Mouse (Mus musculus) liver, adult 2 months (tissue): ENCODE measurements around the gene Erbb3. TPM values are rescaled to one million over a fixed set of nuclear protein-coding genes. Genes with fewer than 3 reads are reported as not detected.
A peak's percentile ranks its signal among the peaks of the same experiment; 100 is the strongest.

Experiments used
- DNase-seq: peaks from one replicate; pipeline ENCODE4 v3.0.0-alpha.2; 2011; ENCODE audit warnings: low read depth, low spot score; ENCODE audit errors: extremely low read depth
- H3K27ac ChIP-seq: fragments of 200-500 bp; replicated peaks from 2 replicates; pipeline ENCODE4 v1.5.1; 2012; ENCODE audit warnings: low read depth, mild to moderate bottlenecking, control low read depth, inconsistent platforms, low read length; ENCODE audit not compliant: insufficient read depth
- H3K27me3 ChIP-seq: fragments of 200-500 bp; 2 replicates; pipeline ENCODE4 v1.6.1; 2012; ENCODE audit warnings: mild to moderate bottlenecking, moderate library complexity, low read length, inconsistent platforms; ENCODE audit not compliant: control insufficient read depth, insufficient read depth
- H3K36me3 ChIP-seq: fragments of 200-500 bp; 2 replicates; pipeline ENCODE4 v1.6.1; 2012; ENCODE audit warnings: low read length, inconsistent platforms; ENCODE audit not compliant: control insufficient read depth, insufficient read depth
- H3K4me1 ChIP-seq: fragments of 200-500 bp; 2 replicates; pipeline ENCODE4 v1.6.1; 2011; ENCODE audit warnings: low read length; ENCODE audit not compliant: control insufficient read depth, insufficient read depth
- H3K4me3 ChIP-seq: fragments of 200-500 bp; 2 replicates; pipeline ENCODE4 v1.5.1; 2011; ENCODE audit warnings: low read depth, mild to moderate bottlenecking, control low read depth, low read length, moderate library complexity; ENCODE audit not compliant: insufficient read depth
- H3K79me2 ChIP-seq: fragments of 200-500 bp; 2 replicates; pipeline ENCODE4 v1.6.1; 2012; ENCODE audit warnings: inconsistent platforms, mild to moderate bottlenecking, low read length, moderate library complexity; ENCODE audit not compliant: control insufficient read depth, insufficient read depth
- H3K9ac ChIP-seq: fragments of 200-500 bp; 2 replicates; pipeline ENCODE4 v1.6.1; 2012; ENCODE audit warnings: low read depth, mild to moderate bottlenecking, control low read depth, inconsistent platforms, low read length
- CTCF ChIP-seq: fragments of 200-500 bp; IDR thresholded peaks from 2 replicates; pipeline ENCODE4 v1.5.1; 2011; ENCODE audit warnings: low read depth, low read length, control low read depth
- POLR2A ChIP-seq: fragments of 200-500 bp; IDR thresholded peaks from 2 replicates; pipeline ENCODE4 v1.6.1; 2011; ENCODE audit warnings: low read length, control low read depth; ENCODE audit not compliant: insufficient read depth; ENCODE audit errors: extremely low read depth
- WGBS: fragments of 180-500 bp; shearing (Covaris S2); methylation state at CpG from one replicate; pipeline ENCODE4 v1.1.7; 2018; 5-methylcytosine and 5-hydroxymethylcytosine counted together
- polyA plus RNA-seq: library from polyadenylated mRNA; depleted of rRNA; stranded (reverse); fragments of >200 nt; gene quantifications from 2 replicates; pipeline ENCODE4 v1.2.3, GENCODE M21; 2012; rRNA removed
- total RNA-seq: library from RNA; depleted of rRNA; stranded (reverse); fragments of >200 nt; gene quantifications from 2 replicates; pipeline ENCODE4 v1.2.3, GENCODE M21; 2014; rRNA removed

Erbb3 gene
- total and polyA plus RNA-seq, 2 experiments: 37.9 to 92.9 TPM

DNA sequence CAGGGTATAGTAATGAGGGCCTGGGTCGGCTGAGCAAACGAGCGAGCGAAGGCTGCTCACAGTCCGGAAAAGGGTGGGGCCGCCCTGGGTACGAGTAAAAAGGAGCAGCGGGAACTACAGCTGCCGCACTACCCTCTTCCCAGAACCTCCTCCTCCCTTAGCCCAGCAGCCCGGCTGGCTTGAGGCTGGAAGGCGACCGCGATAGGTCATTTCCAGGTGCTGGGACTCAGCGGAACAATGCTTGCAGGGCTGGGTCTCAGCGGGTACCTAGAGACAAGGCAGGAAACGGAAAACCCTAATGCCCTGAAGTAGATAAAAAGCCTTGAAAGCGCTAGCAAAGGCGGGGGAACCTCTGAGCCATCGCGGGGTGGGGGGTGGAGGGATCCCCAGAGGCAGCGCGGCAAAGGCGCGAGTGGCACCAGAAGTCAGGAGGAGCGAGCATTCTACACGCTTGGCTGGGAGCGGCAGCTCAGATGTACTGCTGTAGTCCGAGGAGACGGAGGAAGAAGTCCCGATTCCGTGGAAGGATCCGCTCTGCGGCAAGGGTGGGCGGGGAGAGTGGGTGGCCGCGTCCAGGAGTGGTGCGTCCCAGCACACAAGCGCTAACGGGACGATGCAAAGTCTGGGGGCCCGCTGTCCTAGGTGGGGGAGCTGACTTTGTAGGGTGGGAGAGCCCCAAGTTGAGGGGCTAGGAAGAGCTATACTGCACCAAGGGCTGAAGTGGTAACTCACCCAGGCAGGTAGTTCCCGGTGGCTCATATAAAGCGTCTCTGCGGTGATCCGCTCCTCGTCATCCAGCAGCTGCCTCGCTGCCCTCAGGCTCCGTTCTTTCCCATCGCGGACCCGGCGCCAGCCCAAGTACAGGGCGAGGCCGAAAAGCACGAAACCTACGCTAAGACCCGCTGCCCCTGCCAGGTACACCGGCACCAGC, 64.5 kb downstream of the Erbb3 start:
- Histone ChIP-seq H3K36me3 (no peaks in the 10 kb centered on the region), H3K79me2 (no peaks in the 10 kb centered on the region)

DNA sequence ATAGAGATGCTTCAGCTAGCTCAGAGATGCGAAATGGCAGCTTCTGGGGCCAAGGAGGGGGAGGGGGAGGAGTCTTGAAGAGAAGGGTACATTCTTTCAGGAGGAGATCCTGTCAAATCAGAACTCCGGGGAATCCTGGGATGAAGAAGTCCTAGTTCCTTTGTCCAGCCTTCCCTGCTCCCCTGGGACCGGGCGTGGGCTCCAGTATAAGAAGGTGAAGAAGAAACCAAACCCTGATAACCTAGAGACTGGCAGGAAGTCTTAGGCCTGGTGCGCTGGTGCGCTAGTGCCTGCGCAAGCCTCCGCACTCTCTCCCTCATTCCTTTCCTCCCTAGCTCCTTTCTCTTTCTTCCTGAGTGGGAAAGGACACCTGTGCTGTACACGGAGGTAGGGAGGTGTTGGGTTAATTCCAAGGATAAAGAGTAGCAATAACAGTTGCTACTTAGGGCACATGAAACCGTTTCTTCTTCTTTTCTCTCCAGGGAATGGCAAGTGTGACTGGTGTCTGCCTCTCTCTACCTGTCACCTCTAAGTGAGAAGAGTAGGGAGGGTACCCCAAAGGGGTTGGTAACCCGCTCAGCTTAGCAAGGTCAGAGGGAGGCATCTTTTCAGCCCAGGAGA, 65.2 kb downstream of the Erbb3 start:
- TF ChIP-seq POLR2A: no peak
- no peak for TF ChIP-seq CTCF
- no peaks in the 10 kb centered on the region for H3K79me2 ChIP-seq
- H3K27me3 ChIP-seq: no peaks in the 10 kb centered on the region
- 81% methylated on average over 11 of the region's 11 CpGs for WGBS
- H3K4me1 ChIP-seq: no peaks in the 10 kb centered on the region; the same call in 1 of the 2 replicates
- peak overlapping the region; percentile 73; the same call in 1 of the 2 replicates for H3K9ac ChIP-seq
- peak overlapping the region; percentile 62 for H3K4me3 ChIP-seq
- no peak for DNase-seq
- H3K36me3 ChIP-seq: no peaks in the 10 kb centered on the region
- H3K27ac ChIP-seq: no peak overlapping the region

More for the DNA sequence above, 64.5 kb downstream of the Erbb3 start:
- H3K27me3 ChIP-seq: no peaks in the 10 kb centered on the region
- no peak for DNase-seq
- WGBS: 6% methylated on average over 58 of the region's 58 CpGs
- no peaks in the 10 kb centered on the region; the same call in 1 of the 2 replicates for H3K4me1 ChIP-seq
- peak overlapping the region; percentile 62 for H3K4me3 ChIP-seq
- no peak overlapping the region for H3K27ac ChIP-seq
- H3K9ac ChIP-seq: peak overlapping the region; percentile 73
- no peak for TF ChIP-seq CTCF
- TF ChIP-seq POLR2A: no peak

DNA sequence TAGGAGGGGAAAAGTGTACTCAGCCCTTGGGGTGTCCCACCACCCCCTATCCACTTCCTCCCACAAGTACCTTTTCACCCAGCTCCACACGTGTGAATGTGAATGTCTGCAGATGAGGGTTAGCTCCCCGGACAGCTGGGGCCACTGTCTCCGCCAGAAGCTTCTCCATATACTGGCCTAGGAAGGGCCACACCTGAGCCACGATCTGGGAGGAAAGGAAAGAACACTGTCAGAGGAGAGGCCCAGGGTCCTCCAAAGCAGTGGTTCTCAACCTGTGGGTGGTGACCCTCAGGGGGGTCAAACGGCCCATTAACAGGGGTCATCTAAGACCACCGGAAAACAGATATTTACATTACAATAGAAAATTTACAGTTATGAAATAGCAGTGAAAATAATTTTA, 67.1 kb downstream of the Erbb3 start:
- Histone ChIP-seq H3K4me3 (no peak overlapping the region), H3K79me2 (no peaks in the 10 kb centered on the region), H3K27me3 (no peaks in the 10 kb centered on the region), H3K36me3 (no peaks in the 10 kb centered on the region; the same call in 1 of the 2 replicates), H3K4me1 (no peaks in the 10 kb centered on the region; the same call in 1 of the 2 replicates), H3K9ac (no peak overlapping the region), H3K27ac (no peak overlapping the region)
- WGBS: 90% methylated on average over 6 of the region's 6 CpGs
- no peak for DNase-seq
- TF ChIP-seq CTCF (no peak), POLR2A (no peak)

DNA sequence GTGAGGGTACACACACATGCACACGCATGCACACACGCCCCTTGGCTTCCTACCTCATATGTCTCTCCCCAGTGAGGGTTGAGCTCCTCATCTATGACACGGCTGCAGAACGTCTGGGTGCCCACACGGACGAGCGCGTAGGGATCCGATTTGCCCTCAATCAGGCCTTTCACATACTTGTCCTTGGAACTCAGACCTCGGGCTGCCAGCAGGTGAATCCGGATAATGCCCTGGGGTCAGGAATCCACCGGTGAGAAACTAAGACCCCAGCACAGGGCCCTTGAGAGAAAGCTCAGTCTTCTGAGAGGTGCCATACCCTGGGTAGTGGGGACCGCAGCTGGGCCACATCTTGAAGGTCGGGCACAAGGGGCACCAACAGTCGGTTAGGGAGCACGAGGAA, 68.9 kb downstream of the Erbb3 start:
- no peaks in the 10 kb centered on the region; the same call in 1 of the 2 replicates for H3K36me3 ChIP-seq
- WGBS: 91% methylated on average over 16 of the region's 16 CpGs

DNA sequence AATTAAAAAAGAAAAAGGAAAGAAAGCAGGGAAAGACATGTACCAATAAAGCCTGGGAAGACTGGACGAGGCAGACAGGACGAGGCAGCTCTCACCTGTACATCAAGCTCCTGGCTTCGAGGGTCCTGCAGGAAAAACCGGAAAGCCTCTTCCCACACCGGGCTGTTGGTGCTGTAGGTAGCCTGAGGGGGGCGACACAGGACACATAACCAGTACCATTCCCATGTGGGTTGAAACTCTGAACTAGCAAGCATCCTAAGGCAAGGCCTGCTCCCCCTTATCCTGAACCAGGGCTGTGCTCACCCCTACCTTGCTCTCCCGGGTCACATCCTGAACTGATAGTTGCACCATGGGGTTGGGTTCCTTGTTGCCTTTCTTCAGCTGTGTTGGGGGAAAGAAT, 70.6 kb downstream of the Erbb3 start:
- H3K27me3 ChIP-seq: no peaks in the 10 kb centered on the region
- H3K4me1 ChIP-seq: no peaks in the 10 kb centered on the region
- WGBS: 91% methylated on average over 7 of the region's 7 CpGs
- H3K4me3 ChIP-seq: no peak overlapping the region
- no peak overlapping the region for H3K27ac ChIP-seq
- H3K36me3 ChIP-seq: peaks cover 2% of the 10 kb centered on the region; the same call in 1 of the 2 replicates
- H3K79me2 ChIP-seq: no peaks in the 10 kb centered on the region; the same call in 1 of the 2 replicates
- TF ChIP-seq CTCF (peak; percentile 84), POLR2A (no peak)
- H3K9ac ChIP-seq: no peak overlapping the region
- no peak for DNase-seq

More for the DNA sequence above, 68.9 kb downstream of the Erbb3 start:
- H3K9ac ChIP-seq: no peak overlapping the region
- H3K4me1 ChIP-seq: no peaks in the 10 kb centered on the region; the same call in 1 of the 2 replicates
- TF ChIP-seq CTCF: no peak
- TF ChIP-seq POLR2A: no peak
- H3K79me2 ChIP-seq: no peaks in the 10 kb centered on the region; the same call in 1 of the 2 replicates
- no peak for DNase-seq
- no peaks in the 10 kb centered on the region for H3K27me3 ChIP-seq
- no peak overlapping the region for H3K27ac ChIP-seq
- no peak overlapping the region for H3K4me3 ChIP-seq

Other genes starting within 250 kb of the Erbb3 start
- gene Coq10a, start 220.7 kb downstream of the Erbb3 start, total RNA-seq: 19.9 and 20.7 TPM in 2 replicates
- gene Coq10a, start 220.7 kb downstream of the Erbb3 start, polyA plus RNA-seq: 57.9 and 65.7 TPM in 2 replicates
- 5.6 and 9.3 TPM in 2 replicates for gene Ankrd52, start 212.5 kb downstream of the Erbb3 start, total RNA-seq
- gene Ankrd52, start 212.5 kb downstream of the Erbb3 start, polyA plus RNA-seq: 11.8 and 14.8 TPM in 2 replicates
- 2.4 and 3.2 TPM in 2 replicates for gene Slc39a5, start 188.4 kb downstream of the Erbb3 start, total RNA-seq
- gene Slc39a5, start 188.4 kb downstream of the Erbb3 start, polyA plus RNA-seq: 2.0 and 8.9 TPM in 2 replicates
- gene Nabp2, start 178.2 kb downstream of the Erbb3 start, total RNA-seq: 12.9 and 17.0 TPM in 2 replicates
- gene Nabp2, start 178.2 kb downstream of the Erbb3 start, polyA plus RNA-seq: 22.3 and 27.9 TPM in 2 replicates
- gene Rnf41, start 178.0 kb downstream of the Erbb3 start, total RNA-seq: 5.1 and 6.6 TPM in 2 replicates
- 5.9 TPM in 2 replicates for gene Rnf41, start 178.0 kb downstream of the Erbb3 start, polyA plus RNA-seq
- gene Smarcc2, start 130.4 kb downstream of the Erbb3 start, total RNA-seq: 13.8 and 21.9 TPM in 2 replicates
- 63.1 and 64.5 TPM in 2 replicates for gene Smarcc2, start 130.4 kb downstream of the Erbb3 start, polyA plus RNA-seq
- 477 and 556 TPM in 2 replicates for gene Myl6, start 95.5 kb downstream of the Erbb3 start, total RNA-seq
- gene Myl6, start 95.5 kb downstream of the Erbb3 start, polyA plus RNA-seq: 553 and 575 TPM in 2 replicates
- 0.28 and 0.47 TPM in 2 replicates for gene Myl6b, start 91.0 kb downstream of the Erbb3 start, total RNA-seq
- 1.1 and 1.6 TPM in 2 replicates for gene Myl6b, start 91.0 kb downstream of the Erbb3 start, polyA plus RNA-seq
- gene Esyt1, start 63.8 kb downstream of the Erbb3 start, total RNA-seq: 7.9 and 10.7 TPM in 2 replicates
- gene Esyt1, start 63.8 kb downstream of the Erbb3 start, polyA plus RNA-seq: 9.2 and 12.8 TPM in 2 replicates
- 3.2 and 4.4 TPM in 2 replicates for gene Zc3h10, start 41.9 kb downstream of the Erbb3 start, total RNA-seq
- 6.8 and 8.1 TPM in 2 replicates for gene Zc3h10, start 41.9 kb downstream of the Erbb3 start, polyA plus RNA-seq
- 921 and 1,015 TPM in 2 replicates for gene Rpl41, start 40.3 kb downstream of the Erbb3 start, total RNA-seq
- 794 TPM in 2 replicates for gene Rpl41, start 40.3 kb downstream of the Erbb3 start, polyA plus RNA-seq
- 24.7 and 30.0 TPM in 2 replicates for gene Pa2g4, start 23.7 kb downstream of the Erbb3 start, total RNA-seq
- 17.6 and 17.8 TPM in 2 replicates for gene Pa2g4, start 23.7 kb downstream of the Erbb3 start, polyA plus RNA-seq
- gene Rps26, start 37.1 kb upstream of the Erbb3 start, total RNA-seq: 234 and 279 TPM in 2 replicates
- 425 and 439 TPM in 2 replicates for gene Rps26, start 37.1 kb upstream of the Erbb3 start, polyA plus RNA-seq
- gene Ikzf4, start 56.3 kb upstream of the Erbb3 start, total RNA-seq: 0.09 and 0.13 TPM in 2 replicates
- 0.60 and 0.80 TPM in 2 replicates for gene Ikzf4, start 56.3 kb upstream of the Erbb3 start, polyA plus RNA-seq
- 135 and 145 TPM in 2 replicates for gene Suox, start 84.4 kb upstream of the Erbb3 start, total RNA-seq
- gene Suox, start 84.4 kb upstream of the Erbb3 start, polyA plus RNA-seq: 103 and 168 TPM in 2 replicates
- gene Rab5b, start 106.6 kb upstream of the Erbb3 start, total RNA-seq: 68.6 and 74.0 TPM in 2 replicates
- 78.8 and 80.5 TPM in 2 replicates for gene Rab5b, start 106.6 kb upstream of the Erbb3 start, polyA plus RNA-seq
- 0.09 and 0.40 TPM in 2 replicates for gene Pmel, start 114.5 kb upstream of the Erbb3 start, total RNA-seq
- gene Pmel, start 114.5 kb upstream of the Erbb3 start, polyA plus RNA-seq: 0.72 and 0.83 TPM in 2 replicates
- 4.7 and 7.6 TPM in 2 replicates for gene Cdk2, start 115.4 kb upstream of the Erbb3 start, total RNA-seq
- 7.0 and 8.3 TPM in 2 replicates for gene Cdk2, start 115.4 kb upstream of the Erbb3 start, polyA plus RNA-seq
- gene Dgka, start 155.2 kb upstream of the Erbb3 start, total RNA-seq: 4.1 and 6.5 TPM in 2 replicates
- 7.1 and 7.2 TPM in 2 replicates for gene Dgka, start 155.2 kb upstream of the Erbb3 start, polyA plus RNA-seq
- 9.5 and 12.7 TPM in 2 replicates for gene Pym1, start 158.2 kb upstream of the Erbb3 start, total RNA-seq
- 15.0 and 15.6 TPM in 2 replicates for gene Pym1, start 158.2 kb upstream of the Erbb3 start, polyA plus RNA-seq
- 74.3 and 79.8 TPM in 2 replicates for gene Mmp19, start 201.3 kb upstream of the Erbb3 start, total RNA-seq
- gene Mmp19, start 201.3 kb upstream of the Erbb3 start, polyA plus RNA-seq: 48.4 and 67.5 TPM in 2 replicates
- 23.5 and 25.3 TPM in 2 replicates for gene Dnajc14, start 214.4 kb upstream of the Erbb3 start, total RNA-seq
- 9.2 and 9.7 TPM in 2 replicates for gene Dnajc14, start 214.4 kb upstream of the Erbb3 start, polyA plus RNA-seq
- gene Tmem198b, start 214.7 kb upstream of the Erbb3 start, total RNA-seq: 1.3 and 1.6 TPM in 2 replicates
- 4.5 and 5.7 TPM in 2 replicates for gene Tmem198b, start 214.7 kb upstream of the Erbb3 start, polyA plus RNA-seq
- gene Sarnp, start 227.7 kb upstream of the Erbb3 start, total RNA-seq: 23.1 and 25.8 TPM in 2 replicates
- 6.7 and 6.9 TPM in 2 replicates for gene Sarnp, start 227.7 kb upstream of the Erbb3 start, polyA plus RNA-seq
- gene Ormdl2, start 232.0 kb upstream of the Erbb3 start, total RNA-seq: 73.2 and 76.7 TPM in 2 replicates
- gene Ormdl2, start 232.0 kb upstream of the Erbb3 start, polyA plus RNA-seq: 93.2 and 94.6 TPM in 2 replicates